Mouse (Mus musculus) ZHBTc4 (cell line): Measurements from ENCODE around the gene Tmbim1.
A peak's percentile ranks its signal among the peaks of the same experiment; 100 is the strongest.
"Not testable (repeated sequence)": the region's sequence is repeated elsewhere in the genome, so short reads cannot be mapped to it uniquely, and the experiment has no call there.

Source experiments
- DNase-seq: peaks from one replicate; pipeline ENCODE4 v3.0.0-alpha.2; 2011; ENCODE audit warnings: low read depth, low spot score

Tmbim1 gene

GRCm38 (mm10) chr1:74305522-74305921 is at the start of gene Tmbim1:
Gene Tmbim1 (minus strand): TSS chr1:74305622.
- no peak for DNase-seq

- DNase-seq = peak; percentile 62
These were observed 48.2 kb upstream of the Tmbim1 start for GRCm38 (mm10) chr1:74353453-74354229.

GRCm38 (mm10) chr1:74352532-74353096 is 47.2 kb upstream of the Tmbim1 start:
- no peak for DNase-seq

GRCm38 (mm10) chr1:74351185-74351769 is 45.9 kb upstream of the Tmbim1 start:
- no peak for DNase-seq

- no peak for DNase-seq
These were observed 38.9 kb upstream of the Tmbim1 start for GRCm38 (mm10) chr1:74344163-74344916.

GRCm38 (mm10) chr1:74343161-74343560 is 37.7 kb upstream of the Tmbim1 start:
- no peak for DNase-seq

GRCm38 (mm10) chr1:74342308-74342707 is 36.9 kb upstream of the Tmbim1 start:
- DNase-seq = no peak

- no peak for DNase-seq
These were observed 36.5 kb upstream of the Tmbim1 start for GRCm38 (mm10) chr1:74341898-74342297.

- not testable (repeated sequence) for DNase-seq
These were observed 35.6 kb upstream of the Tmbim1 start for GRCm38 (mm10) chr1:74340992-74341391.

- DNase-seq = no peak
These were observed 34.9 kb upstream of the Tmbim1 start for GRCm38 (mm10) chr1:74340361-74340764.

- no peak for DNase-seq
These were observed 34.5 kb upstream of the Tmbim1 start for GRCm38 (mm10) chr1:74339917-74340316.

- DNase-seq = no peak
These were observed 33.2 kb upstream of the Tmbim1 start for GRCm38 (mm10) chr1:74338626-74339025.

GRCm38 (mm10) chr1:74338013-74338412 is 32.6 kb upstream of the Tmbim1 start:
- no peak for DNase-seq

GRCm38 (mm10) chr1:74337241-74337771 is 31.9 kb upstream of the Tmbim1 start:
- DNase-seq = no peak

GRCm38 (mm10) chr1:74335436-74336170 is 30.2 kb upstream of the Tmbim1 start:
- DNase-seq = no peak

GRCm38 (mm10) chr1:74335033-74335432 is 29.6 kb upstream of the Tmbim1 start:
- no peak for DNase-seq

- no peak for DNase-seq
These were observed 29.2 kb upstream of the Tmbim1 start for GRCm38 (mm10) chr1:74334607-74335006.

GRCm38 (mm10) chr1:74332930-74333329 is 27.5 kb upstream of the Tmbim1 start:
- DNase-seq = no peak

- DNase-seq = peak; percentile 99
These were observed 26.9 kb upstream of the Tmbim1 start for GRCm38 (mm10) chr1:74332241-74332763.

- no peak for DNase-seq
These were observed 25.7 kb upstream of the Tmbim1 start for GRCm38 (mm10) chr1:74331046-74331681.
